Mouse (Mus musculus) gastrocnemius, adult 8-10 months (tissue): ENCODE results near the gene Tufm. TPM values are rescaled to one million over a fixed set of nuclear protein-coding genes. Genes with fewer than 3 reads are reported as not detected.

Experiments
- DNase-seq, 2 experiments: peaks; one replicate each; pipeline ENCODE4 v3.0.0; 2022; ENCODE audit warnings: low spot score in 2 of 2
- total RNA-seq, 4 experiments: library from RNA; stranded (reverse); gene quantifications; 2 replicates each; pipeline ENCODE4 v1.2.4; 2022

Gene Tufm
- total RNA-seq = 100 to 1,000 TPM; 116 to 151 (median 137) TPM

GRCm38 (mm10) chr7:126487052-126487483, at the start of gene Tufm:
Tufm (plus strand) TSS chr7:126487361.
- peak; percentile 91 to 95 for DNase-seq

DNA sequence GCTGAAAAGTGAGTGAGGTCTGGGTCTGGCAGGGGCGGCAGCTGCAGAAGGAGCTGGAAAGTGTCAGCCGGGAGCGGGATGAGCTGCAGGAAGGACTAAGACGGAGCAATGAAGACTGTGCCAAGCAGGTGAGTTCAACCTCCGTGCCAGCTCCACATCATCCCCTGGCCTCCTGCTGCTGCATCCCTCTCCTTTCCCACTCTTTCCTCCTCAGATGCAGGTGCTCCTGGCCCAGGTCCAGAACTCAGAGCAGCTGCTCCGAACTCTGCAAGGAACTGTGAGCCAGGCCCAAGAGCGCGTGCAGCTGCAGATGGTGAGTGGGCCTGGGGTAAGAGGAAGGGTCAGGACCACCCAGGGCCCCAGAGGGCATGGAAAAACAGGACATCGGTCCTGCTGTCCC, 47.0 kb upstream of the Tufm start:
- no peak for DNase-seq

DNA sequence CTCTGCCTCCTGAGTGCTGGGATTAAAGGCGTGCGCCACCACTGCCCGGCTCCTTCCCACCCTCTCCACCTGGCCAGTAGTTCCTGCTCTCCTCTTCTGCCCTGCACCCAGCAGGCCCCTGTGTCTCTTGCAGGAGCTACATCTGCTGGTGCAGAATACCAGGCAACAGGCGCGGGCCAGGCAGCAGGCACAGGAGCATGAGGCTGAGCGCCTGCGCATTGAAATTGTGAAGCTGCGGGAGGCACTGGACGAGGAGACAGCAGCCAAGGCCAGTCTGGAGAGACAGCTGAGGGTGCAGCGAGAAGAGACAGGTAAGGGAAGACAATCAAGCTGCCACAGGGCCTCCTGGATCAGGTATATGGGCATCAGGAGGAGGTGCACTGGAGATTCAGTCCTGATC, 43.2 kb upstream of the Tufm start:
- peak in 1 of 2 experiments; percentile 35 for DNase-seq

DNA sequence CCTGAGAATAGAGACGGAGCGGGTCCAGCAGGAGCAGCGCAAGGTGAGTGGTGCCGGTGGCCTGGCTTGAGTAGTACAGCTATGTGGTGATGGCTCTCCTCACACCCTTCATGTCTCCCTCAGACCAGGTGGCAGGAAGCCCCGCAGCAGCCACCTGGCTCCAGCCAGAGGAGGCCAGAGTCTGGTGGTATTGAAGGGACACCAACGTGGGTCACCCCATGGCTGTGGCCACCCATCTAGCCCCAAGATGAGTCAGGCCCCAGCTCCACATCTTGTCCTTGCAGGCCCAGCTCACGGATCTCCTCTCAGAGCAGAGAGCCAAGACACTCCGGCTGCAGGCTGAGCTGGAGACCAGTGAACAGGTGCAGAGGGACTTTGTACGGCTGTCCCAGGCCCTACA, 42.6 kb upstream of the Tufm start:
- peak in 1 of 2 experiments; percentile 64 for DNase-seq

GRCm38 (mm10) chr7:126445104-126445815, 41.9 kb upstream of the Tufm start:
- DNase-seq = peak in 1 of 2 experiments; percentile 30

- DNase-seq = no peak
Measured at GRCm38 (mm10) chr7:126446217-126446616, 40.9 kb upstream of the Tufm start.

- no peak for DNase-seq
Measured at GRCm38 (mm10) chr7:126448481-126448880, 38.7 kb upstream of the Tufm start.

DNA sequence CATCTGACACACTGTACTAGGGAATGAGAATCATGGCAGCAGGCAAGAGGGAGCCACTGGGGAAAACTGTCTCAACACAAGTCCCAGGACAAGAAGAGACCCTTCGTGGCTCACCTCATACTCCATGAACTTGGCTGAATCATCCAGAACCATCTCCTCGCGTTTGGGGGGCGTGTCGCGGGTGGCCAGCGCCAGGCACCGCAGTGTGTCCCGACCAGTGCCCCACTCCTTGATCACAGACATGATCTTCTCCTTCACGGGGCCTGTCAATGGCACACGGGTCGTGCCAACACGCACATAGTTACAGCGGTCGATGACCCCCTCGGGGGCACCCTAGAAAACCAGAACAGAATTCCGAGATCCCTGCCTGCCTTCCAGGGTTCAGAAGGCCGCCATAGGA, 37.2 kb upstream of the Tufm start:
- DNase-seq = no peak

GRCm38 (mm10) chr7:126450641-126451040, 36.5 kb upstream of the Tufm start:
- no peak for DNase-seq

- no peak for DNase-seq
Measured at GRCm38 (mm10) chr7:126452244-126452643, 34.9 kb upstream of the Tufm start.

GRCm38 (mm10) chr7:126453861-126454260, 33.3 kb upstream of the Tufm start:
- peak in 1 of 2 experiments; percentile 56 for DNase-seq

GRCm38 (mm10) chr7:126455242-126455641, 31.9 kb upstream of the Tufm start:
- no peak for DNase-seq

GRCm38 (mm10) chr7:126456382-126457266, 30.5 kb upstream of the Tufm start:
- no peak for DNase-seq

DNA sequence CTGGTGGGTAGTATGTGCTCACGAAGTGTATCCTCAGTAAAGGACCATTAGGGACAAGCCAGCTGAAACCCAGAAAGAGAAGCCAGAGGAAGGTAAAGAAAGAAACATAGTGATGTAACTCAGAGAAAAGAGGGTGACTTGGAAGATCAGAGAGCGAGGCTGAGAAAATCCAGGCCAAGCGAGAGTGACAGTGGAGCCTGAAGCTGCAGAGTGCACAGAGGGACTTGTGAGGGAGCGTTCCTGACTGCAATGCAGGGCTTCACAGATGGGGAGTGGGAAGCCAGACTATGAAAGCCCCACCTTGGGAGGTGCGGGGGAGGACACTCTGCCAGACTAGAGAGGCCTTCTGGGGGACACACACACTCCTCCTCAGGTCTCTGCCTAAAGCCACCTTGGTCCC, 28.9 kb upstream of the Tufm start:
- no peak for DNase-seq

GRCm38 (mm10) chr7:126458844-126459618, 28.1 kb upstream of the Tufm start:
- DNase-seq = peak; percentile 69 to 81

DNA sequence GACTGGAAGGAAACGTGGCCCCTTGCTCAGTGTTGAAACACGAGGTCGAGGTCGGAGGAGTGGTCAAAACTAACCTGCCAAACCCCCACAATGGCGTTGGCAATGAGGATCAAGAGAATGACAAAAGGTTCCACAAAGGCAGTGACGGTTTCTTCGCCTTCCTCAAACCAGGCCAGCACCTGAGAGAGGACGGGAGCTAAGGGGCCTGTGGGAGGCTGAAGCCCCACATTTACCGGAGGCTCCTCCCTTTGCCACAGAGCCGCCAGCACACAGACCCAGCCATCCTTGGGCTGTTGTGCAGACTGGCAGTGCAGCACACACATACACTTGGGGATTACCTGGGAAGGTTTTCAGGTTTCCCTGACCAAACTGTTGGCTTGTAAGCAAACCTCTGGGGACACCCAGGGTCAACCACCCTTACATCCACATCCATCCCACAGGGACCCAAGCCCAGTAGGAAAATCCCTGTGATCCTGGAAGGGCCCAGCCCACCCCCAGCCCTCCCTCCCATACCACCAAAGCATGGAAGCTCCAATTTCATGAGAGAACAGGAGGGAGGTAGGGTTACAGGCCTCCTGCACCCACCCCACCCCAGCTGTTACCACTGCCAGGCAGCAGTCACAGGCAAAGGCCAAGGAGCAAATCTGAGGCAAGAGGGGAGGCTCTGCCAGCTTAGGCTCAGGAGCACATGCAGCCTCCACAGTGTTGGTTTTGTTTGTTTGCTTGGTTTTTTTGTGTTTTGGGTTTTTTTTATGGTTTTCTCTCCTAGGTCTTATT, 26.4 kb upstream of the Tufm start:
- DNase-seq = peak in 1 of 2 experiments; percentile 8

- DNase-seq = peak; percentile 35 to 65
Measured at GRCm38 (mm10) chr7:126461626-126462025, 25.5 kb upstream of the Tufm start.

DNA sequence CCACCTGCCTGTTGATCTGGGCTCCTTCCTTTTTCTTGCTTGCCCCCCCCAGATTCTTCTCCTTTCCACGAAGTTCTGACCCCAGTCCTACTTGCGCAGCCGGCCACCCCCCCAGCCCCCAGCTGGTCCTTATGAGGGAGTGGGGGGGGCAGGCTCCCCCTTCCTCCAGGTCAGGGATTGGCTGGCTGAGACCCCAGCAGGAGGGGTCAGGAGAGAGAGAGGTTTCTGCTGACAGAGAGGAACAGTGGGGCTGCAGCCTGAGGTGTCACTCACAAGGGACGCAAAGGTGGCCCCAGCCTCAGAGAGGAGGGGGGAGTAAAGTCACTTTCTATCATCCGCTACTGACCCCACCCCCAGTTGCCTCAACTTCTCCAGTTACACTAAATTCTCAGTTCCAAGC, 24.2 kb upstream of the Tufm start, which contains the start of gene Atp2a1:
Atp2a1 (minus strand) TSS at position 105 of the 400 bp plus-strand sequence.
- peak; percentile 82 to 86 for DNase-seq

DNA sequence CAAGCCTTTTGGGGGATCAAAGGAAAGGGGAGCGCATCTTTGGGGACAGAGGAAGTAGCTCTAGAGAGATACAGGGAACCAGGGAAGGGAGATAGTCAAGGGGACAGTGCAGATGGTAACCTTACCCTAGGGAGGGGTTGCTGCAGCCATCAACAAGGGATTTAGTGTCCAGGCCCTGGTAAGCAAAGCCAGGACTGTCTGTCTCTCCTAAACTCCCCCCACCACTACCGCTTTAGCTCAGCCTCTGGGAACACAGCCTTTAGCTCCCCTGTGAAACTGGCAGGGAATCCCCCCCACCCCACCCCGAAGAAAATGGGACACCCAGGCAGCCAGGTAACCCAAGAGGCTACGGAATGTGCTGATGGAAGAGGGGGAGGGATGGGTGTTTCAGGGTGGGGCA, 23.6 kb upstream of the Tufm start:
- DNase-seq = peak in 1 of 2 experiments; percentile 28

- peak; percentile 81 to 87 for DNase-seq
Measured at GRCm38 (mm10) chr7:126464121-126464520, 23.0 kb upstream of the Tufm start.

DNA sequence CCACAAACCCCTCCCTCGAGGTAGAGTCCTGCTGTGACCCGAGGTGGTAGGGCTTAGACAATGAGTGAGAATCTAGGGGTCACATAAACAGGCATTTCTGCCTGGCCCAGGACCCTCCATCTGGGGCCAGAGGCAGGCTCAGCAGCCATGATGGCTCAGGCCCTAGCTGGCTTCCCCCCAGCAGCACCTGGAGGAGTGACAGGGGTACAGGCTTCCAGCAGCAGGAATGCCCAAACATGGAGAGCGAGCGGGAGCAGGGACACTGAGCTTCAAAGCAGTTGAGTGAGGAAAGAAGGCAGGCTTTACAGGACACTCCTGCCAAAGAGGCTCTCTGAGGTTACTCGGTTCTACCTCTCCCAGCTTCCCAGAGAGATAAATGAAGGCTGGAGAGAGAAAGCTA, 22.3 kb upstream of the Tufm start:
- peak; percentile 64 to 80 for DNase-seq
